Mouse (Mus musculus) thymus, adult 2 months (tissue): ENCODE results near the gene Pdgfb. TPM values are rescaled to one million over a fixed set of nuclear protein-coding genes. Genes with fewer than 3 reads are reported as not detected.

Experiments used
- DNase-seq: peaks from one replicate; pipeline ENCODE4 v3.0.0; 2021
- H3K27ac ChIP-seq: fragments of 200-500 bp; 2 replicates; pipeline ENCODE4 v1.5.1; 2012; ENCODE audit warnings: low read length, control low read depth; ENCODE audit not compliant: control insufficient read depth, insufficient read depth
- H3K27me3 ChIP-seq: fragments of 200-500 bp; 2 replicates; pipeline ENCODE4 v1.6.1; 2012; ENCODE audit warnings: mild to moderate bottlenecking, low read length, moderate library complexity, mixed read lengths; ENCODE audit not compliant: control insufficient read depth, insufficient read depth
- H3K36me3 ChIP-seq: fragments of 200-500 bp; 2 replicates; pipeline ENCODE4 v1.6.1; 2012; ENCODE audit warnings: mild to moderate bottlenecking, low read length, moderate library complexity; ENCODE audit not compliant: control insufficient read depth, insufficient read depth
- H3K4me1 ChIP-seq: fragments of 200-500 bp; replicated peaks from 2 replicates; pipeline ENCODE4 v1.6.1; 2012; ENCODE audit warnings: low read length; ENCODE audit not compliant: control insufficient read depth, insufficient read depth
- H3K4me3 ChIP-seq: fragments of 200-500 bp; 2 replicates; pipeline ENCODE4 v1.5.1; 2012; ENCODE audit warnings: mild to moderate bottlenecking, low read length, control low read depth, moderate library complexity; ENCODE audit not compliant: control insufficient read depth, insufficient read depth
- CTCF ChIP-seq: fragments of 200-500 bp; IDR thresholded peaks from 2 replicates; pipeline ENCODE4 v1.5.1; 2012; ENCODE audit warnings: mild to moderate bottlenecking, control low read depth, low read length, moderate library complexity, borderline replicate concordance; ENCODE audit not compliant: control insufficient read depth, poor library complexity, insufficient read depth; ENCODE audit errors: extremely low read depth
- POLR2A ChIP-seq: fragments of 200-500 bp; IDR thresholded peaks from 2 replicates; pipeline ENCODE4 v1.6.1; 2012; ENCODE audit warnings: mild to moderate bottlenecking, low read length, control low read depth, moderate library complexity; ENCODE audit not compliant: control insufficient read depth, poor library complexity, insufficient read depth; ENCODE audit errors: extremely low read depth
- WGBS: fragments of 180-500 bp; shearing (Covaris S2); methylation state at CpG from one replicate; pipeline ENCODE4 v1.1.7; 2018; 5-methylcytosine and 5-hydroxymethylcytosine counted together
- polyA plus RNA-seq: library from polyadenylated mRNA; depleted of rRNA; stranded (reverse); fragments of >200 nt; gene quantifications from 2 replicates; pipeline ENCODE4 v1.2.3, GENCODE M21; 2012

The Pdgfb gene
- polyA plus RNA-seq, 1 experiment, result 11.6 TPM

DNA sequence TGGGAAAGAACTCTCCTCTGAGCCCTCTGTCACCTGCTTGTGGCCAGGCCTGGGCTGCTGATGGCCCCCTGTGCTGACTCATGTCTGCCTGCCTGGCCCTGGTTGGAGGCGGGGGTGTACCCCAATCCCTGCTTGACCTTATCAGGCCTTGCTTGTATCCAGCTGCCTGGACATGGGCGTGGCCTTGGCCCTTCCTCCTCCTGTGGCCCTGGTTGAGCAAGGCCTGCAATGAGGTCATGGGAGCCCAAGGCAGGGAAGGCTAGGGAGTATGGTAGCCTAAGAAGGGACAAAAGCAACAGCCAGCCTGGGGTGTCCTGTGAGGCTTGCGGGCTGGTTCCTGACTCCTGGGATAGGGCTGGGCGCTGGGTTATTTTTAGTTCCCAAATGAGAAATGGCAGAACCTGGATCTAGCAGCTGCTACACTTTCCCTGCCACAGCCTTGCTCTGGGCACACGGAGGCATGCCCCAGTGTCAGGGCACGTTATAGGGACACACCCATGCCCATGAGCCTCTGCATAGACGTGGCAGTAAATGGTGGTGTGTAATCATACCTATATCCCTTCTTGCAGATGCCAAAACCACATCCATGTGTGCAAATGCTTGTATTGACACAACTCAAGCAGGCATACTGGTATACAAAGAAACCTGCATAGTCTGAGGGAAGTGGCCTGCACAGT, 39.4 kb upstream of the Pdgfb start:
- no peak overlapping the region for H3K27ac ChIP-seq
- 88% methylated on average over 7 of the region's 7 CpGs for WGBS
- H3K27me3 ChIP-seq, result no peaks in the 10 kb centered on the region
- DNase-seq, result no peak
- H3K4me1 ChIP-seq, result peaks cover 42% of the 10 kb centered on the region
- H3K36me3 ChIP-seq, result no peaks in the 10 kb centered on the region
- H3K4me3 ChIP-seq, result no peak overlapping the region
- TF ChIP-seq POLR2A (no peak), CTCF (no peak)

DNA sequence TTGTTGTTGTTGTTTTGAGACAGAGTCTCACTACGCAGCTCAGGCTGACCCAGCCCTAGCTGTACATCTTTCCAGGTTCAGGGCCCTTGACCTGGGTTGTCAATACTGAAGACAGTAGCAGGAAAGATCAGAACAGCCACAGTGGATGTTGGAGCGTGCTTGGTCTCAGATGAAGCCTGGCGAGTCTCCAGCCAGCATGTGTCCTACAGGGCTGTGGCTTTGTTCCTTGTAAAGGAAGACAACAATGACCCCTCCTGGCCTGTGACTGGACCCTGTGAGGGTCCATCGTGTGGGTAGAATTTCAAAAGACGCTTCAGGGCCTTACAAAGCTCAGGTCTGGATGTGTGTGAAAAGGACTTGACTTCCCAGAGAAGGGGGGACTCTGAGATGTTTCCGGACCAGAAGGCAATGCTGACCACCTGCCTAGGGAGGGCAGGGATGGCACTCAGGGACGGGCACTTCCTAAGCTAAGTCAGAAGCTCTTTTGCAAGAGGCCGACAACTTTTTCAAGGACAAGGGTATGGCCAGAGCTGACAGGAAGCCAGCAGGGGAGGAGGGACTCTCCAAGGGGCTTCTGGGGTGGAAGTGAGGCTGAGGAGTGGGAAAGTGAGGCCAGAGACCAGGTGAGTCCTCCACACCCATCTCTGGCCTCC, 38.7 kb upstream of the Pdgfb start:
- Histone ChIP-seq H3K27me3 (no peaks in the 10 kb centered on the region), H3K27ac (no peak overlapping the region), H3K36me3 (no peaks in the 10 kb centered on the region), H3K4me3 (no peak overlapping the region), H3K4me1 (peaks cover 49% of the 10 kb centered on the region)
- no peak for TF ChIP-seq POLR2A
- no peak for TF ChIP-seq CTCF
- 93% methylated on average over 8 of the region's 8 CpGs for WGBS
- no peak for DNase-seq

DNA sequence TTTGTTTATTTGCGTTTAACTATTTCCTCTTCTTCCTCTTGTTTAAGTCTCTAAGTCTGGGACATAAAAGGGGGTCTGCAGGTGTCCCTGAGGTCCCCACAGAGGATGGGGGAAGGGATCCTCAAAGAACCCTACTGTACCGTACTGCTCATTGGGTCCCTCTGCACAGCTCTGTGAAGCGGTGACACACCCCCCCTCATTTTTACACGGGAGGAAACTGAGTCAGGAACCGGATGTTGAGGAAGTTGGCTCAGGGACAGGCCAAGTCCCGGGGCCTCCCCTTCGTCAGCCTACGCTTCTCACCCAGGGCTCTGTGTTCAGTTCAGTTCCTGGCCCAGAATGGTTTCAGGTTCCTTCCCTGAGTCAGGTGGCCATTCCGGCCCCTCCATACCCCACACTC, 37.0 kb upstream of the Pdgfb start:
- Histone ChIP-seq H3K36me3 (no peaks in the 10 kb centered on the region), H3K4me1 (peaks cover 64% of the 10 kb centered on the region), H3K27me3 (no peaks in the 10 kb centered on the region), H3K27ac (peak overlapping the region; percentile 65), H3K4me3 (no peak overlapping the region)
- DNase-seq, result peak; percentile 46
- WGBS, result 20% methylated on average over 9 of the region's 9 CpGs
- TF ChIP-seq CTCF (no peak), POLR2A (no peak)

DNA sequence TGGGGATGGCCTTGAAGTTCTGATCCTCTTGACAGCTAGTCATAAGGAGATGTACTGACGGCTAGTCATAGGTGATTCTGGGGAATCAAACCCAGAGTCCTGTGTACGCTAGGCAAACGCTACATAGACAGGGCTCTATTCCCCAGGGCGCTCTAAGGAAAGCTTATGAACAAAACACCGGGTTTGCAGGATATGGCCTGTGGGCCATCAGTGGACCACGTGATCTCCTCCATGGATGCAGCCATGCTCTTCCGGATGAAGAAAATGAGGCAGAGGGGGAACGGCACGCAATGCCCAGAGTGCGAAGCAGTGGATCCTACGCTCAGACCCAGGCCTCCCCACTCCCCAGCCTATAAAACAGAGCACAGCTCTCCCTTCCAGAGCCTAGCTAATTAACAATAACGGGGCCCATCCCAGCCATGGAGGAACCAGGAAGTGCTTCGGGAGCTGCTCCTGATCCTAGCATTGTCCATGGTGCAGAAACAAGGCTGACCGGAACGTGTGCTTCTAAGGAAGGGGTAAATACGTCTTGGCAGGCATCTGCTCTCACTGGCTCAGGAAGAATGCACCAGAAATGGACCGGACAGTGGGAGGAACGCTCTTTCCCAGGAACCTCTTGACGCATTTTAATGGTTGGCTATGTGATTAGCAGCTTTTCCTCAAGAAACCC, 36.5 kb upstream of the Pdgfb start:
- TF ChIP-seq POLR2A (no peak), CTCF (no peak)
- peaks cover 64% of the 10 kb centered on the region for H3K4me1 ChIP-seq
- no peak overlapping the region for H3K4me3 ChIP-seq
- WGBS, result 88% methylated on average over 19 of the region's 19 CpGs
- H3K27me3 ChIP-seq, result no peaks in the 10 kb centered on the region
- peak overlapping the region; percentile 65 for H3K27ac ChIP-seq
- no peaks in the 10 kb centered on the region for H3K36me3 ChIP-seq
- no peak for DNase-seq

DNA sequence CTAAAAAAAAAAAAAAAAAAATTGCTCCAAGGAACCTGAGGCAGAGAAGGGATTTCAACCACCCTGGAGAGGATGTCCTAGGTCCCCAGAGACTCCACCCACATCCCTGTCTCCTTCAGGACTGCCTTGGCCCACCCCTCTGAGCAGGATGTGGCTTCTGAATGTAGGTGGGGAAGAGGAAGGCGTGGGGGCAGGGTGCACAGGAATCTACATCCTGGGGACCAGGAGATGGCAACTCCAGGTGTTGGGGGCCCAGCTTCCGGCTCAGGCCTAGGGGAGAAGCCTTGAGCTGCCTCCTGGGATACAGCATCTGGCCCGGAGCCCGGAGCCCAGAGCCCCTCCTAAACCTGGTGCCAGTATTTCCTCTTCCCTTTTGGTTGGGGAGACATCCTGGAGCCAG, 35.3 kb upstream of the Pdgfb start:
- TF ChIP-seq CTCF, result no peak
- no peak for TF ChIP-seq POLR2A
- no peaks in the 10 kb centered on the region for H3K36me3 ChIP-seq
- H3K4me1 ChIP-seq, result peaks cover 64% of the 10 kb centered on the region
- 23% methylated on average over 4 of the region's 4 CpGs for WGBS
- H3K4me3 ChIP-seq, result no peak overlapping the region
- peak; percentile 74 for DNase-seq
- no peaks in the 10 kb centered on the region for H3K27me3 ChIP-seq
- peak overlapping the region; percentile 88 for H3K27ac ChIP-seq

DNA sequence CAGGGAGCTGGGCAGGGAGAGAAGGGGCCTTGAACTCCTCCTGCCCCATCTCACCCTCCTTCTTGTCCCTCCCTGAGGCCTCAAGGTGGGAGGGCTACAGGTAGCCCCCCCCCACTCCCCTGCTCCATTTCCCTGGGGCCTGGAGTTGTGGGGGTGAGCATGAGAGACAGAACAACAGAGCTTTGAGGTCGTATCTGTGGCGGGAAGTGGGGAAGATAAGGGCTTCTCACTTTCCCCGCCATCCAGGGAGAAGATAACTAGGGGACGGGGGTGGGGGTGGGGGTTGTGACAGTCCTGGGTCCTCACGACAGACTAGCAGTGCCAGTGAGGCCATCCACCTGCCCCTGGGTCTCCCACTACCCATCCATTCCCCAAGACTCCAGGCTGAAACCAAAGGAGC, 33.2 kb upstream of the Pdgfb start:
- H3K4me3 ChIP-seq, result no peak overlapping the region
- no peak overlapping the region for H3K27ac ChIP-seq
- DNase-seq, result no peak
- peaks cover 52% of the 10 kb centered on the region for H3K4me1 ChIP-seq
- no peaks in the 10 kb centered on the region for H3K36me3 ChIP-seq
- H3K27me3 ChIP-seq, result no peaks in the 10 kb centered on the region
- TF ChIP-seq CTCF, result no peak
- TF ChIP-seq POLR2A, result no peak
- WGBS, result 17% methylated on average over 5 of the region's 5 CpGs

DNA sequence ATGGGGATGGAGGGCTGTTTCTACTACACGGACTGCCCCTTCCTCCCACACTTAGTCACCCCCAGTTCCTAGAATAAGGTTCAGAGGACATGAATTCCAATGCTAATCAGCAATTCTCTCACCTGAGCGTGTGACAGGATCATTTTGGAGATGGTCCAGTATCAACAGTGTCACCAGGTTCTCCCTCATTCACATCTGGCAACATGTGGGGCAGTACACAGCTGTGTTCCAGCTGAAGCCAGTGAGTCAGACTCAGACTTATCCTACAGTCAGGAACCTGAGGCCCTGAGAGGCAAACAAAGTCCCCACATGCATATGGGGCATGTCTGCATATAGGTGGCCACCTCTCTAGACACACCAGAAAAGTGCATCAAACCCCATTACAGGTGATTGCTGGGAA, 32.5 kb upstream of the Pdgfb start:
- H3K4me1 ChIP-seq, result peaks cover 48% of the 10 kb centered on the region
- DNase-seq, result no peak
- H3K36me3 ChIP-seq, result no peaks in the 10 kb centered on the region
- no peaks in the 10 kb centered on the region for H3K27me3 ChIP-seq
- no peak overlapping the region for H3K4me3 ChIP-seq
- WGBS, result 89% methylated on average over 2 of the region's 2 CpGs
- H3K27ac ChIP-seq, result no peak overlapping the region
- no peak for TF ChIP-seq POLR2A
- no peak for TF ChIP-seq CTCF
